Mouse (Mus musculus) testis, postnatal 14 days (tissue): ENCODE measurements around the gene Mrpl53.
A peak's percentile ranks its signal among the peaks of the same experiment; 100 is the strongest.

ENCODE experiments used
- DNase-seq: peaks from one replicate; pipeline ENCODE4 v3.0.0; 2021; ENCODE audit warnings: low spot score

The Mrpl53 gene

GRCm38 (mm10) chr6:83121863-83122710, 13.2 kb downstream of the Mrpl53 start:
- no peak for DNase-seq

DNA sequence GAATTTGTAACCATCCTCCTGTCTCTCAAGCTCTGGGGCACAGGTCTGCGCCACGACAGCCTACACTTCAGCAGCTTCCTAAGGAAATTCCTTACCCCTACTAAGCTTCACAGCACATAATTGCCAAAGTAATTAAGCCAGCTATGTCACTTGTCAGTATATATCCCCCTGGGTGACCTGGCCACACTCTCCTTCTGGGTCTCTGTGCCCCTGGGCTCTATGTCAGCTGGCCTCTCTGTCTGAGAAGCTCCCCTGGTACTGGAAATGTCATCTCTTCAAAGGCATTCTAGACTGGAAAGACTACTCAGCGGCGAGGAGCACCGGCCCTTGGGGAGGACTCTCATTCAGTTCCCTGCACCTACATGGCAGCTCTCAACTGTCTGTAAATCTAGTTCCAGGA, 14.1 kb downstream of the Mrpl53 start:
- no peak for DNase-seq

GRCm38 (mm10) chr6:83124851-83125312, 16.0 kb downstream of the Mrpl53 start:
- peak; percentile 90 for DNase-seq

DNA sequence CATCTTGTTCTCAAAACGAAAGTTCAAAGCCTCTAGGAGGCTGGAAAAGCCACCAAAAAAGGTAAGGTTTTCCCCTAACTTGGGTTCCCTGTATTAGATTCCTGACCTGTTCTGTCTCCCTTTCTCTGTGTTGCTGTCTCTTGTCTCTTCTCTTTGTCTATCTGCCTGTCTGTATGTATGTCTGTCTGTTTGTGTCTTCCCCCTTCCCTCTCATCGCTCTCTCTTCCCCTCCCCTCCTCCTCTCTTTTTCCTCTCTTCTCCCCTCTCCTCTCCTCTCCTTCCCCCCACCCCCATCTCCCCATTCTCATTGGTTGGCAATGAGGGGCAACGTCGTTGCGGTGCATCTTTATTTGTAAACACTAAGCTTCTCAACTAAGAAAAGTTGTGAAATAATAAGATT, 16.5 kb downstream of the Mrpl53 start, which contains the start of gene Ino80b:
Gene Ino80b (minus strand): TSS at position 101 of the 400 bp plus-strand sequence.
- no peak for DNase-seq

DNA sequence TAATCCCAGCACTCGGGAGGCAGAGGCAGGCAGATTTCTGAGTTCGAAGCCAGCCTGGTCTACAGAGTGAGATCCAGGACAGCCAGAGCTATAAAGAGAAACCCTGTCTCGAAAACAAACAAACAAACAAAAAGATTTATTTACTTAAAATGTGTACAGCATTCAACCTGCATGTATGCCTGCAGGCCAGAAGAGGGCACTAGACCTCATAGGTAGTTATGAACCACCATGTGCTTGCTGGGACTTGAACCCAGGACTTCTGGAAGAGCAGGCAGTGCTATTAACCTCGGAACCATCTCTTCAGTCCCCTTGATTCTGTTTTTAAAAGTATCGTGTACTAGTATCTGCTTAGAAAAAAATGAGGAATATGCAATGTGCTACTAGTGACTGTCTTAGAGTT, 18.6 kb downstream of the Mrpl53 start:
- no peak for DNase-seq

- no peak for DNase-seq
Measured at GRCm38 (mm10) chr6:83131469-83132034, 22.7 kb downstream of the Mrpl53 start.

GRCm38 (mm10) chr6:83132176-83132919, 23.5 kb downstream of the Mrpl53 start:
- DNase-seq = no peak

DNA sequence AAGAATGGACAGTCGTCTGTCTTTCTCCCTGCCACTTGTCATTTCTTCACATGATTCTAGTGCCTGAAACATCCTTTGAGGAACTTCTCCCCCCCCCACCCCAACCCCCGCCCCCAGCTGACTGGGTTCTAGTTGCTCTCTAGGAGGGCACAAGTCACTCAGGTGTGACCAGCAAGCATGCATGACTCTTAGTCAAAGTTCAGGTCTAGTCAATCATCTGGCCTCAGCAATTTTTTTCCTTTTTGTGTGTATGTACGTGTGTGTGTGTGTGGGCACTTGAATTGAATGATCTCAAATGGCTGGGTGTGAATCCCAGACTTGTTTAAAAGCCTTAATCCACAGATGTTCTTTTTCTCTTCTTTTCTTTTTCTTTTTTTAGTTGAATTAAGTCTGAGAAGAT, 25.4 kb downstream of the Mrpl53 start:
- DNase-seq = no peak

DNA sequence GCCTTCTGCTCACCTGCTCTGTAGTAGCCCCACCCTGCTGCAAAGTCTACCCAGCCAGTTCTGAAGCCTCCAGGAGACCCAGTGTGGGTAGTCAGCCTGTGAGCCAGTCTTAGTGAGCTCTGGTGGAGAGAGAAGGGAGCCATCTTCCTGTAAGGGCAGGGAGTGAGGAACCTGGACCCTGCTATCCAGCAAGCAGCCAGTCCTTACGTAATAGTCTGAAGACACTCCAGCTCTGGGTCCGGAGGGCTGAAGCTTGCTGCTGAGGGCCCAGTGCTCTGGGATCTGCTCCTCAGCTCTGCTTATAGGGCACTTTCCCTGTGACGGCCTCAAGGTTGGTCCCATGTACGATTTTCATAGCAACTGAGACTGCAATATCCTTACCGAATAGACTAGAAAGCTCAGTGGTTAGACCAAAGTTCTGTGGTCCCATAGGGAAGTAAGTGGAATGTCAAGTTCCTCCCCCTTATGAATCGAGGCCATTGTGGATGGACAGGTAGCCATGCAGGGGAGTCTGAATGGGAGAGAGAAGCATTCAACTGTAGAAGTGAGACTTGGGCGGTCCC, 26.2 kb downstream of the Mrpl53 start, which contains the start of gene Rtkn:
Gene Rtkn (plus strand): TSS at position 513 of the 563 bp plus-strand sequence.
- DNase-seq = no peak

DNA sequence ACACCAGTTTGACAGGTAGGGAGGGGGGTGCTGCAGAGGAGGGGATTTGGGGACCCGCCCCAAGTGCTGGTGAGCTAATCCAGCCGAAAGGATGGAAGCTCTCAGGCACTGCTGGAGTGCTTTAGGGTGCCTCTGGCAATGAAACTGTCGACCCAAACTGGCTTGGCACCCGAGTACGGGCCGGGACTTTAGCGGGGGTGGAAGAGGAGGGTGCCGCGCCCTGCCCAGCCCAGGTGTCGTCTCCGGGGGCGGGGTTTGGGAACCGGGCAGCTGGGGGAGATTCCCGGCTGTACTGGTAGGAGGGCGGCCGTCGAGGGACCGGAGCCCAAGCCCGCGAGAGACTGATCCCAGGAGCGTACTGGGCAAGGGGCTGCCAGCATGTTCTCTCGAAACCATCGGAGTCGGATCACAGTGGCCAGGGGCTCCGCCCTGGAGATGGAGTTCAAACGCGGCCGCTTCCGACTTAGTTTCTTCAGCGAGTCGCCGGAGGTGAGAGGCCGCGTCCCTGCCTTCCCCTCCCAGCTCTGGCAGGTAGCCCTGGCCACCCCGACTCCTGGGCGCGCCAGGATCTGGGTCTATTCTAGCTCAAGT, 26.8 kb downstream of the Mrpl53 start:
- DNase-seq = no peak

GRCm38 (mm10) chr6:83136291-83136880, 27.5 kb downstream of the Mrpl53 start:
- no peak for DNase-seq

DNA sequence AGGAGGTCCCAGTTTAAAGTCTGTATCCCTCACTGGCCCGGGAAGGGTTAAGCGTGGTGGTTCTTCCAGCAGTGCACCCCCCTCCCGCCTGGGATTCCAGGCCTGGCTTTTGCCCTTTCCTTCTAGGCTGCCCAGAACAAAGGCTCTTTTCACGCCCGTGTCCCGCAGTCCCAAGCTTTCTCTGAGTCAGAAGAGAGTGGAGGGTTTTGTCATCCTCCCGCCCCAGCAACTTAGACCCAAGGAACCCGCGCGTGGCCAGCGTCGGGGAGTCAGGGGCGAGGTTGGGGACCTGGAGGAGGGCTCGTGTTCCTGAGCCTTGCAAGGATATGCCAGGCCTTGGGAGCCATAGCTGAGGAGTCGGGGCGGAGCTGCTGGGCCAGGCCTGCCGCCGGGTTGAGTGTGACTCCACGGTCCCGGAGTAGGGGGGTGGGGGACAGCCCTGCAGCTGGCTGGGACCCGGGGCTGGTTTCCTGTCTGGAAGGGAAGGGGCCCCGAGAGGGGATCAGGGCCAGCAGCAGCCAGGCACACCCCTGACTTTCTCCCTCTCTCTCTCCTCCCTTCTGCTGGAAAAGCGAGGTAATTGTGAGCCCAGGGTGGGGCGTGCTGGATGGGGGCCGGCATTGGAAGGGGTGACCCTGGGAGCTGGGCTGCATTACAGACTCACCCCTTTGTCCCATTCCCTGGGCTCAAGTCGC, 28.2 kb downstream of the Mrpl53 start:
- peak; percentile 59 for DNase-seq

GRCm38 (mm10) chr6:83137576-83137950, 28.7 kb downstream of the Mrpl53 start:
- peak; percentile 84 for DNase-seq

GRCm38 (mm10) chr6:83138056-83138455, 29.2 kb downstream of the Mrpl53 start:
- DNase-seq = no peak

GRCm38 (mm10) chr6:83140044-83140443, 31.2 kb downstream of the Mrpl53 start:
- DNase-seq = no peak

- no peak for DNase-seq
Measured at GRCm38 (mm10) chr6:83141636-83142035, 32.8 kb downstream of the Mrpl53 start.

DNA sequence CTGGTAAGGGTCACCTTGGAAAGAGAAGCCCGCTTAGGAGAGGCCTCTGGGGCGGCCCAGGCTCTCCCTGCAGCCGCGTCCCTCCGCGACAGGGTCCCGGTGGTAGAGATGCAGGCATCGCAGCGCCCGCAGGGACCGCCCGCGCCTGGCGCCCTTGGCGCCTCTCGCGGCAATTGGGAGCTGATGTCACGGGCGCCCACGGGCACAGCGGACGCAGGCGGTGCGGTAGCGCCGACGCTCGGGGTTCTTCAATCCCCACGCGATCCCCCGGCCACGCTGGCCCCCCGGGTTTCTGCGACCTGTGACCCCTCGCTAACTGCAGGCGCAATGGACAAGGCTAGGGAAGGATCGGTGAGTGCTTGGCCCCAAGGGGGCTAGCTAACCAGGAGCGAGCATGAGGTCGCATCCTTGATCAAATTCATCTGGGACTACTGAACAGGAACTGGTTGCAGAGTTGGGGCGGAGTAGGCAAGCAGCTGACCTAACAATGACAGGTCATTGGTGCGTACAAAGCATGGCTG, 33.4 kb downstream of the Mrpl53 start:
- DNase-seq = no peak

DNA sequence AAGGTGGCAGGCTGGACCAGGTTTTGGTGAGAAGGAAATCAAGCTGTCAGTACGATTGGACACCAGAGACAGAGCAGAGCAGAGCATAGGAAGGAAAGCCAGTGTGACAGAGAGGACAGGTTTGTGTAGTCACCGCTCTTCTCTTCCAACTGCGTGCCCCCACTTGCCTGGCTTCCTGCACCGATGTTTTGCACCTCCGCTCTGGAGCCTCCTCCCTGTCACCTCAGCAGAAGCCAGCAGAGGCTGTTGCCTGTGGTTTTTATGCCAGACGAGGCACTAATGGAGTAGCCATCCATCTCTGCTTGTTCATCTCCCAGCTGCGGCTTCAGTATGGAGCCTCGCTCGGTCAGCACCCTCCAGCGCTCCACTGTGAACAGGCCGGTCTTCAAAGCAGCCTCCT, 34.0 kb downstream of the Mrpl53 start:
- no peak for DNase-seq

GRCm38 (mm10) chr6:83145209-83145608, 36.4 kb downstream of the Mrpl53 start:
- DNase-seq = no peak

DNA sequence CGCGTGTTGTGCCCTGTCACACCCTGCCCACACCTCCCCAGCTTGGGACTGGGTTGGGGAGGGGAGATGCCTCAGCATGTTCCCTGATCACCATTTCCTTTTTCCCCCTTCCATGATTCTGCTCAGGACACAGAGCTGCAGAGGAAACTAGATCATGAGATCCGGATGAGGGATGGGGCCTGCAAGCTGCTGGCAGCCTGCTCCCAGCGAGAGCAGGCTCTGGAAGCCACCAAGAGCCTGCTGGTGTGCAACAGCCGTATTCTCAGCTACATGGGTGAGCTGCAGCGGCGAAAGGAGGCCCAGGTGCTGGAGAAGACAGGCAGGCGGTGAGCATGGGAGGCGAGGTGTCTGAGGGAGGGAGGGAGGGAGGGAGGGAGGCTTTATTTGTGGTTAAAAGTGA, 37.0 kb downstream of the Mrpl53 start:
- no peak for DNase-seq

- no peak for DNase-seq
Measured at GRCm38 (mm10) chr6:83147280-83147679, 38.4 kb downstream of the Mrpl53 start.
